Mouse (Mus musculus): Measurements from ENCODE around the gene Fmnl3.

- TF ChIP-seq JUND (IDR thresholded peaks at IDR 0.05; ENCODE audit: low read depth, low read length) (no peak), CTCF (IDR thresholded peaks at IDR 0.05 in 2 of 3, conservative IDR thresholded peaks at IDR 0.05 in 1 of 3; ENCODE audit: control insufficient read depth in 1 of 3, insufficient read depth in 1 of 3, low read depth in 2 of 3, low read length in 3 of 3, poor library complexity in 1 of 3, severe bottlenecking in 1 of 3) (no peak), POLR2AphosphoS5 (IDR thresholded peaks at IDR 0.05; ENCODE audit: borderline replicate concordance, low read depth, low read length) (no peak), TCF12 (IDR thresholded peaks at IDR 0.05; ENCODE audit: low read depth, low read length) (no peak)
Measured at GRCm38 (mm10) chr15:99351610-99352009, 18.7 kb downstream of the Fmnl3 start.
